Mouse (Mus musculus): Measurements from ENCODE around the gene Lmf1.

Gene Lmf1

DNA sequence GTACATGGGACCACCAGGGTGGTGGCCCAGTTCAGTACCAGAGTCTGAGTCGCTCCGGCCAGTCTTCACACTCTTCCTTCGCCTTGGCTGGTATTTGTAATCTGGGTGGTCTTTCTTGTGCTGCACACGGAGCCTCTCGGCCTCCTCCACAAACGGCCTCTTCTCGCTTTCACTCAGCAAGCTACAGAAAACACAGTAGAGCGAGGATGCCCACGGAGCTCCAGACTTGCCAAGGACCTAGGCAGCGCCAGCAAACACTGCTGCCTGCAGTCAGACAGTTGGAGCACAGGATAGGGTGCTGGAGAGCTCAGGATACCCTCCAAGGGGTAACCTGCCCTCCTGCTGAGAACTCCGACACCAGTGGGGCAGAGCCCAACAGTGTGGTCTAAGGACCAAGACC, 10.0 kb upstream of the Lmf1 start:
- no peak for DNase-seq

DNA sequence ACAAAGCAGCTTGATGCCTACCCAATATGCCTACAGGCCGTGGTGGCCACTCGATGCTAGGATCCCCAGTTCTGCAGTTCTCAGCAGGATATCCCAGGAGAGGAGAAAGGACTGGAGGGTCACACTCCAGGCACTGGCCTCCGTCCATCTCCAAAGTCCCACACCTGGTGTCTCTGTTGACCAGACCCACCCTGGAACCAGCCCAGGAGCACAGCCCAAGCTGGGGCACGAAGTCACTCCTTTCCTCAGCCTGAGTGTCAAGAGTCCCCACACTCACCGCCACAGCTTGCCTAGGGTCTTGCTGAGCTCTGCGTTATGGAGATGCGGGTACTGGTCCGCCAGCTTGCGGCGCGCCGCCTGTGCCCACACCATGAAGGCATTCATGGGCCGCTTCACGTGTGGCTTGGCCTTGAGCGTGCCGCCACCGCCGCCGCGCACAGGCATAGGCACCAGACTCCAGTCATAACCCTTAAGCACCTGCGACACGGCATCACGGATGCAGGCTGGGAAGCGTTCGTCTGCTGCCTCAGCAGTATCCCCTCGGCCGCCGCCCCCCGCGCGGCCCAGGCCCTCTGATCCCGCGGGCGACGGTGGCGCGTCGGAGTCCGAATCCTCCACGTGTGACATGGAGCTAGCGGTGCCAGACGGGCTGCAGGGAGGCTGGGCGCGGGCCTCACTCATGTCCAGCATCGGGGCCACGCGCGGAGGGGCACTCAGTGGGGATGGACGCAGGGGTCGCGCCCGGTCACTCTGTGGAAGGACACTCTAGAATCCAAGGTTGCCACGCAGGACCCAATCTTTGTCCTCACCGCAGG, 8.8 kb upstream of the Lmf1 start:
- DNase-seq: no peak

DNA sequence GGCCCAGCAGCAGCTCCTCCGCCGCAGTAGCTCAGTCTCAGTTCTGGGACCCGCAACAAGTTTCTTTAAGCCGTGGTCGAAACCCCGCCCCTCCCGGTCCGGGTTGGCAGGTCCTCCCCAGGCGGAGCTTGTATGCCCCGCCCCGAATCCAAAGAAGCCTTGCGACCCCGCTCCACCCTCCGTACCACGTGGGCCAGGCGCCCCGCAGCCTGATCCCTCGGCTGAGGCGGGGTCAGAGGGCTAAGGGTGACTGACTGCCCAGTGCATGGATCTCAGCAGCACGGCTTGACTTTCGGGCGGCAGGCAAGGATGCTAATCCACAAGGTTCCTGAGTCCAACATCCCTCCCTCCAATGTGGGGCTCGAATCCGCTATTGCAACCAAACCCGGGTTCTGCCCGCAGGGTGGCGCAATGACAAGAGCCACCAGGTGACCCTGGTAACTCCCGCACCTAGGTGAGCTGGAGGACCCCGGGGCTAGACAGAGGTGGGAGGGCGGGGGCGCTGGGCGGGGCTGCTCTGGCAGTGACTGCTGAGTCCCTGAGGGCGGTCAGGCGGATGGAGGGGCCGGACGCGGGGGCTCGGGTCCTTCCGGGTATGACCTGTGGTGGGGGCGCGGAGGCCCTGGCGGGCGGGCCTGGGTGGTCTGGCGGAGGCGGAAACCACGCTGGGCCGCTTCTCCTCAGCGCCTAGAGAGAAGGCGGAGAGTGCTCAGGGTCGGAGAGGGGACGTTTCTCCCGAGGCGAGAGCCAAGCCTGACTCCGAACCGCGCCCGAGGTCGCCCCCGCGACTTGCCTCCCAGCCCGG, 8.0 kb upstream of the Lmf1 start, which contains the start of gene Sox8:
Sox8 (minus strand) TSS at position 39 of the 805 bp plus-strand sequence.
- peak; percentile 65 to 72 for DNase-seq

DNA sequence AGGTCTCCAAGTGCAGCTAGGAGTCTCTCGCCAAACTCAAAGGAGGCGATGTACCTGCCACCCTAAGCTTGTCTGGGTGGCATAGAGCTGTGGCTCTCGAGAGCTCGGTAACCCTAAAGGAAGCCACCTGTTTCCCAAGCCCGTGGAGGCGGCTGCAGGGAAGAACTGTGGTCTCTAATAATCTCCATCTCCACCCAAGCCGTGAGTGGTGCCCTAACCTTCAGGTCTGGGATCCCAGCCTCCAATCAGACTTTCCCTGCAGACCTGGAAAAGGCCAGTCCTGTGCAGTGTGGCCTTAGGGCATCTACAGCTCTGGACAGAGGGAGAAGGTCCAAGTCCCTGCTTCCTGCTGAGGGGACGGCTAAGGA, 7.4 kb upstream of the Lmf1 start:
- DNase-seq: no peak

DNA sequence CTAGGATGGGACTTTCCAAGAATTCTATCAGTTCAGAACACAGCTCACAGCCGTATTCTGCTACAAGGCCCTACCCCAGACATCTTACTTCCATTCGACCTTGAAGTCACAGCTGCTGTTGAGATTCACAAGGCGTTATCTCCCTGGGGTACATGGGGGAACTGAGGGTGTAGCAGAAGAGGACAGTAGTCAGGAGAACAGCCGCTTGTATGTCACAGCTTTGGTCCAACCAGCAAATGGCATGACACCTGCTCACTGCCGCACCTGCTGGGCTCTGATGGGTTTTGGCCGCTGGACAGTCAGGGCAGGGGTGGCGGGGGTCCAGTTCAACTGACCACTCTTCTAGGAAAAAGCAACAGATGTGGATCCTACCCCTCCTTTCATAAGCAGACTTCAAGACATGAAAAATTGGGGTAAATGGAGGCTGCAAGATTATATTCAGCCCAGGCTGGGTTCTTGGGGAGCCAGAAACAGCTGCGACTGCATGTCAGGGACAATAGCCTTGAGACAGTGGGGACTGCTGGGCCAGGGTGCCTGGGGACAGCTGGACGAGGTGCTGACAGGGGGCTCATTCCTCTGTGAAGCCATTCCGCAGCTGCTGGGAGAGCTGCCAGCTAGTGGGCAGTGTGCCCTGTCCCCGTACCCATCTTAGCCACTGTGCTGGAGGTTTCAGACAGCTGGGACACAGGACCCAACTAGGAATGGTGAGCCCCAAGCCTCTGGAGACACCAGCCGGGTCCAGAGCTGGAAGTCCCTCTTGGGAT, 3.5 kb upstream of the Lmf1 start:
- DNase-seq: no peak

DNA sequence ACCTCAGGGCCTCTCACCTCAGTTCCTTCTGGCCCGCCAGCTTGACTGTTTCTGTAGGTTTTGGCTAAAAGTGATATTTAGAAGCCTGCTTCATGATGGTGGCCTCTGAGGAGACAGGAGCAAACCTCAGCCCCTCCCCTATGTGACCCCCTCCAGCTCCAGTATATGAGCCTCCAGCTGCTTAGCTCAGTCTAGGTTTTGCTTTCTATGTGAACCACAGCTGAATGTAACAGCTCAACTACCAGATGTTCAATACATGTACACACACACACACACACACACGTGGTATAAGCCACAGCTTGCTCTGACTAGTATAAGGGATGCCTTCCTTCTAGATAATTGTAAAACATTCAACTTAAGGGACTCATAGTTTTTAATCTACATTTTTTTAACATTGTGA, 2.9 kb upstream of the Lmf1 start:
- no peak for DNase-seq

DNA sequence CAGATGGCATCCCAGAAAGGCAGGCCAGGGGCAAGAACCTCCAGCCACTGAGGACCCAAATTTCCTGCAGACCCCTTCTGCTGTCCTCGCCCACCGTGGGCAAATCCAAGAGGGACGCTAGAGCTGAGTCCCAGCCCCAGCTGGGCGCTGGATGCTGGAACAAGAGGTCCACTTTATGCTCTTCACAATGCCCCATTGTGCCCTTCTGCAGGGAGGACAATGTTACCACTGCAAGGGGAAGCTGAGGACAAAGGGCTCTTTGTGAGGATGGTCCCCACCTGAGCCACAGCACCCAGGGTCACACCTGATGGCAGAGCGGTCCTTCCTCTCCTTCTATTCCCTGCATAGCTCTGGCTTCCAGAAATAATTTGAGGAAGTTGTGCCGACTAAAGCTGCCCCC, 1.6 kb upstream of the Lmf1 start:
- DNase-seq: no peak

DNA sequence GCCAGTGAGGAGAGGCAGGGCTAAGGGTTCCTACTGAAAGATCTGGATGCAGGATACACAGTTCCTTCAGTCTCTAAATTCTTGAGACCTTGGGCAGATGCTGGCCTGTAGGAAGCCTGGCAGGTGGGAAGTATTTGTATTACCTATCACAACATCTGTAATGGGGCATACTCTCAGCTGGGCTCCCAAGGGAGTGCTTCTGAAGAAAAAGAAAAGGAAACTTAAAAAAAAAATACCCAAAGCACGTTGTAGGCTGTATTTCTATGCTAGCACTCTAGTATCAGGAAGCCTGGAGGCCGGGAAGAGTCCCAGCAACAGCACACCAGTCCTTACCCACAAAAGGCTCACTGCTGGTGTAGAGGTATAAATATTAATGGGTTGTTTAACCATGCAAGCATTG, 1.2 kb upstream of the Lmf1 start:
- no peak for DNase-seq

DNA sequence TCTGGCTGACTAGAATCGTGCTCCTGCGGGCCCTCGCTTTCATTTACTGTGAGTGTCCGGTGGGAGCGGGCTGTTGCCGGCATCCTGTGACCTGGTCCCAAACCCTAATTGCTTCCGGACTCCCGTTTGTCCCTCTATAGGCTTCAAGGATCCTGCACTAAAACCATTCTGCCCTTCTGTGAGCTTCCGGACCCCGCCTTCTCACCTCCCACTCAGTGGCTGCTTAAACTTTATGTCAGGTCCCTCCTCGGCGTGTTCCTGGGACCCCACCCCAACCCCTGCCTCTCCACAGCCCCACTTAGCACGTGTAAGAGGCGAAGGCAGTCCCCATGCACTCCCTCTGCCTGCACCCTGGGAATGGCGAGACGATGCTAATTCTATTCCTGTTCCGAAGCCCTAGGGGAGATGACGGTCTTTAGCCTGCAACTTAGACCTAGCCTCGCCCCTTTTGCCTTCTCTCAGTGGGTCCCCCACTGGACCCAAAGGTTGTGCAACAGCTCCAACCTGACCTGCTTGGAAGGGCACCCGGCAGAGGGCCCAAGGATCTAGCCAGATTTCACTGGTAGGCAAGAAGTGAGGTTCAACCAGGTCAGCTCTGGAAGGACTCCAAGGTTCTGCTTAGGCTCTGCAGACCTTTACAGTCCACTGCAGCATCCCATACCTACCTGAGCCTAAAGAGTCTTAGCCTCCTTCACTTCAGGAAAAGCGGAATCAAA, 605 bp downstream of the Lmf1 start:
- peak in 1 of 2 experiments; percentile 38 for DNase-seq

DNA sequence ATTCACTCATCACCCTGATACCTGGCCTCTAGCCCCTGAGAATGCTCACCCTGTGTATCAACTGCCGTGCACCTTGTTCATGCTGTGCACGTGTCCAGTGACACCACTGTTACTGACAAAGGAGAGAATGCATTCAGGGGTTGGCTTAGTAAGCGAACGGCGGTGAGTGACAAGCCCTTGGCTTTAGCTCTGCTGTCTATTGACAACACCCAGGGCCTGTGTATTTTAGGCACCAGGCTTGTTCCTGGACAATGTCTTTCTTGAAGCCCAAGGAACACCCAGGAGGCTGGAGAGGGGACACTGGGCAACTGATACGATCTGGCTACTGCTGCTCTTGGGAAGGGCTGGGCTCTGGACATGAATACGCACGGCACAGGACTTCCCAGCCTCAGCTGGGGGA, 3.2 kb downstream of the Lmf1 start:
- no peak for DNase-seq

DNA sequence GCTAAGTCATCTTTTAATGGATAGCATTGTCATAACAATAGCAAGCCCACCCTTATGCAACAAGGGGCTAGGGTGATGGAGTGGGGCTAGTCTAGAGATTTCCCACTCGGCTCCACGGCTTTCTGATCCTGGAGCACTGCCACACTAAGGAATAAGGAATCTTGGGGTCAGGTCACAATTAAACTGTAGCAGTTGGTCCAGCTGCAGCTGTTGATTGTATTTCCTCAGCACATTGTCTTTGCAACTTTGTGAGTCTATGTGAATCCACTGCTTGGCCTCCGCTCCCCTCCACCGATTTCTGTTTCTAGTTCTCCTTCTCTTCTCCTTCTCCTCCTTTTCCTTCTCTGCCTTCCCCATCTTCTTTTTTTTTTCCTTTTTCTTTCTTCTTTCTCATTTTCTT, 4.2 kb downstream of the Lmf1 start:
- DNase-seq: no peak

DNA sequence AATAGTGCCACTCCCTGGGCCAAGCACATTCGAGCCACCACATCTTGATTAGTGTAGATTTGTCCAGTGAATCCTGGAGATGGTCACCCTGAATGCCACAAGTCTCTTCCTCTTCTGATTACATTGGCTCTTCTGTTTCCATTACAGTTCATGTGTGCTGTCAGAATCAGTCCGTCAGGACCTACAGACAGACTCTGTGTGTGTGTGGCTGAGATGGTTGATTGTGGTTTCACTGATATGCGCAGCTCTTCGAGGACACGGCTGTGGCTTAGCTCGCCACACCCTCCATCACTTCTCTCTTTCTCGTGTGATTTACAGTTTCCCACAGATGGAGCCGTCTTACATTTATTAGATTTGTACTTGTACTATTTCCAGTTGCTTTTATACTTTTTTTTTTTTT, 5.0 kb downstream of the Lmf1 start:
- DNase-seq: no peak

DNA sequence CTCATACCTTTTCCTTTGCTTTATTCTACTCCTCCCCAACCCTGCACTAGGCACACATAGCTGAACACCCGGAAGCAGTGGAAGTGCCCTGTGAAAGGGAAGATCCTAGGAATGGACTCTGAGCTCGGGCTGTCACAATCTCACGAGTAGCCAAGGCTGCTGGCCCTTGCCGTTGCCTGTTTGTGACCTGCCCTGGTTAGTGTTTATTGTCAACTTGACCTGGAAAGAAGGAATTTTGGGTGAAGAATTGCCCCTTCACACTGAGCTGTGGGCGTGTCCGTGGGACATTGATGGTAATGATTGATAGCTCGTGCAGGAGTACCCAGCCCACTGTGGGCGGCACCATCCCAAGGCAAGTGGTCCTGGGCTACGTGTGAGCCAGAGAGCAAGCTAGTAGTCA, 5.8 kb downstream of the Lmf1 start:
- DNase-seq: no peak

DNA sequence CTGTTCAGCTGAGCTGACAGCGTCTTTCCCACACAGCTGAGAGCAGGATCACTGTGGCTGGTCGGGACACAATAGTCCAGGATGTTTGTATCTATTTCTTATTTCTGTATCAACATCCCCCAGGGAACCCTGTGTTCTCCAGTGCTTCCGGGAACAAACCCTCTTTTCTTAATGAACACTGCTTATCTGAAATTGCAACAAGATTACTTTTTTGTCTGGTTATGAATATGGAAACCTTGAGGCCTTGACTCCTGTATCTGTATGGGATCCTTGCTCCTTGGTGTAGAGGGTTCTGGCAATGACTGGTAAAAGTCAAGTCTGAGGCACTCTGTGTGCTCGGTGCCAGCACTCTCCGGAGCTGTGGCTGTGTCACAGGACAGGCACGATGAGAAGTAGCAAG, 11.2 kb downstream of the Lmf1 start:
- DNase-seq: no peak

DNA sequence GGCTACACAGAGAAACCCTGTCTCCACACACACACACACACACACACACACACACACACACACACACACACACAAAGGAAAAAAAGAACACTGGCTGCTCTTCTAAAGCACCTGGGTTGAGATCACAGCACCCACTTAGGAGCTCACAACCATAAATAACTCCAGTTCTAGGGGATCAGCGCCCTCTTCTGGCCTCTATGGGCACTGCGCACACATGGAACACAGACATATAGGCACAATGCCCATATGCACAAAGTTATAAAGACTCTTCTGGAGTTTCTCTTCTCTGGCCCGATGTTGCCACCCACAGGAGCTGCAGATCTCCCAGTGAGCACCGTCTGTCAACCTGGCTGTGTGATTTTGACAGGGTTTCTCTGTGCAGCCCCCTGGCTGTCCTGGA, 12.1 kb downstream of the Lmf1 start:
- no peak for DNase-seq

DNA sequence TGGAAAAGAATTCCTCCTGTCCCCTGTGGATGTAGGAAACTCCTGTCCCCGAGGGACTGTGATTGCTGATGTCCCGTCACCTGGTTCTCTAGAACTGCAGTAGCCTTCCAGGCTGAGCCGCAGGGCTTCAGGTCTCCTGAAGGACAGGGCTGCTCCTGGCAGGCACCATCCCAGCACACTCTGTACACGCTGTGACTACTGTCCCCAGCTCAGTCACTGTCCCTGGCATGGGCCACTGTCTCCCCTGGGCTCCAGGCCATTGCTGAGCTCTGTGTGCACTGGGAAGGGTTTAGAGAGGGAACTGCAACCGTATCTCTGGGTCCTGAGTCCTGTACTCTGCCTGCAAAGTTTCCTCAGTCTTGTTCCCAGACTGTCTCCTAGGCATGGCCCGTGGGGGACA, 13.5 kb downstream of the Lmf1 start:
- peak in 1 of 2 experiments; percentile 30 for DNase-seq

DNA sequence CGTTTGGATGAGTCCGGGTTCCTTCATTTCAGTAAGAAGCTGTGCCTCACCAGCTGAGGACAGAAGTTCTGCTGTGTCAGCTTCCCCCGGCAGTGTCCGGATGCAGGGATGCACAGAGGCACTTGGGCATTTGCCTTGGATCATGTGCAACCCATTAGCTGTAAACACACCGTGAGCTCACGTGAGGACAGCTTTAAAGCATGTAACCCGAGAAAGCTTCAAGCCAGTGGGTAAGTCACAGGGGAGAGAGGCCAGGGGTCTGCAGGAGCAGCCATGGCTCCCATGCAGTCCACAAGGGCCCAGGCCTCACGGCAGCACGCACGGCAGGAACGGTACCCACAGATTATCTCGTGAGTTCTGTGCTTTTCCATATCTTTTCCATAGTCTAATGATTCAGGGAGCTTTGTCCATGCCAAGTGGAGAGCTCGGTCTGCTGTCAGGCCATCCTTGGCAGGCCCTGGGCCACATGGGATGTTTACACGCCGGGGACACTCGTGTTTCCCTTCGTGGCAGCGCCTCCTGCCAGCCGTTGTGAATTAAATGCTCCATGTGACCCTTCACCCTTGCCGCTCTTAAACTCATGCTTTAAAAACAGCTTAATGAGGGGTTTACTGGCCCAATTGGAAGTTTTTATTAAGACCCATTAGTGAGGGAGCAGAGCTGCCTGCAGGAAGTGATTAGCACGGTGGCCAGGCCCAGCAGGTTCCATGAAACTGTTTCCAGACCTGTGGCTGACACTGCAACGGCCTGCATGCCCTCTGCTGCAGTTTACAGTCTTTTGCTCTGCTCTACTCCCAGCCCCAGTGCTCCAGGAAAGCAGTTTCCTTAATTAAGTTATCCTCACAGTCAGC, 14.8 kb downstream of the Lmf1 start:
- peak; percentile 24 to 27 for DNase-seq

DNA sequence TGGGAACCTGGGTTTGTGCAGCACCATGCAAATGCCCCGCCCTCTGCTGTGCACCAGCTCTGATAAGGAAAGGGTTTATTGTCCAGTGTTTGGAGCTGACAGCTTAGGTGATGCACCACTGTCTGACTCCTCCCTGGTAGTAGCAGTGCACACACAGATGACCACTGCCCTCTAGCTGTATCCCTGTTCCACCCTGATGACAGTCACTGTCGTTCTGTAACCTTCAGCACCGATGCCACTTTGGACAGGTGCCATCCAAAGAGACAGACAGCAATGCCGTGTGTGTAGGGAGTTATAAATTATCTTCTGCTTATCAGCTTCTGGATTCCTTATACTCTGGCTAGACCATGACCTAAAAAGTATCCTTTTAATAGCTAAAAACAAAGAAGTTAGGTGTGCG, 16.6 kb downstream of the Lmf1 start:
- no peak for DNase-seq

DNA sequence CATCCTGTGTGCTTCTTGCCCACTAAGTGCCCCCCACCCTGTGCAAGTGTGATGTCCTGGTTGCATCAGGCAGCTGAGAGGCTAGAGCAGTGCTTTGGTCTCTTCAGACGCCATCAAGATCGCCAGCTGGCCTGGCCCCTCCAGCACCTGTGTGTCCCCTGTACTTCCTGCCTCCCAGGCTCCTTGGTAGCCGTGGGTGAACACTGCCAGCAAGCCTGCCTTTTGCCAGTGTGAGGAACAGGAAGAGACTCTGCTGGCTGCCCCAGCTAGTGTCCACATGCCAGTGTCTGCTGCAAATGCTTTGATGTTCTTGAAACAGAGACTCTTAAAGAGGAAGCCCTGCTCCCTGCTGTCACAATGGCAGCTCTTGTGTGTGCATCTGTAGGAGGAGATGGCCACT, 18.7 kb downstream of the Lmf1 start:
- DNase-seq: peak in 1 of 2 experiments; percentile 42

DNA sequence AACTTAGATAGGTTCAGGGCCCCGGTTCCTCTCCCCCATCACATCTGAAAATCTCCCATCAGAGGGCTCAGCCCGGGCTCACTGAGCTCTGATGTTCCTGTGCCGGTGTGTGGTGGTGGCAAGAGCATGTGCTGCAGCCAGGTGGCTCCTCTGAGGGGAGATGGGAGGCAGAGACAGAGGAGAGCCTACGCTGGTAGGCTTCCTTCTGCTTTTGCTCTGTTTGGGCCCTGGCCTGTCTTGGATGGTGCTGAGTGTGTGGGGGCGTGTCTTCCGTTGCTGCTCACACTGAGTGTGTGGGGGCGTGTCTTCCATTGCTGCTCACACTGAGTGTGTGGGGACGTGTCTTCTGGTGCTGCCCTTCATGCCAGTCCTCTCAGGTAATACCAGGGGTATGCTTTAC, 23.5 kb downstream of the Lmf1 start:
- DNase-seq: no peak

DNA sequence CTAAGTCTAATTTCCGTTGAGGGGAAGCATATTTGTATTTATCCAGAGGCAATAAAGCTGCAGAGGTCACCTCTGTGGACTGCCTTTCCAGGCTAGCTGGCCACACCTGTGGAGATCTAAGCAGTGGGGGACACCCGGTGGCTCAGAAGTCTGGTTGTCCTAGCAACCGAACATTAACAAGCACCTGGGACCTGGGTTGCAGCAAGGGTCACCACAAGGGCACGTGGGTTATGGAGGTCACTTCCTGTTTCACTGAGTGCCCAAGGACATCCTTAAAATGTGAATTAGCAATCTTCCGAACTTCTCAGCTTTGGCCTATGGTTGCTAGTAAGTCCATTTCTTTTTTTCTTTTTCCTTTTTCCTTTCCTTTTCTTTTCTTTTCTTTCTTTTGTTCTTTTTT, 25.3 kb downstream of the Lmf1 start:
- DNase-seq: no peak

All from cerebellum, adult 18-20 months (tissue).